Mouse (Mus musculus): ENCODE results near the gene Gm17545.

- TF ChIP-seq EP300 (IDR thresholded peaks at IDR 0.05) = no peak
- TF ChIP-seq CTCF (IDR thresholded peaks at IDR 0.05) = no peak
Observed at GRCm38 (mm10) chr9:22424196-22424595, 29.9 kb upstream of the Gm17545 start.

Data from lung, postnatal 0 days (tissue).